Mouse (Mus musculus) heart, postnatal 36 days (tissue): ENCODE measurements around the gene Orai2. TPM values are rescaled to one million over a fixed set of nuclear protein-coding genes. Genes with fewer than 3 reads are reported as not detected.
"Not testable (repeated sequence)": the region's sequence is repeated elsewhere in the genome, so short reads cannot be mapped to it uniquely, and the experiment has no call there.

ENCODE experiments used
- DNase-seq, 2 experiments: peaks; one replicate each; pipeline ENCODE4 v3.0.0; 2021 to 2022
- intact Hi-C: fragments of 180-260 bp; cut with DNase I; formaldehyde crosslinking; loops from one replicate; pipeline ENCODE4 v1.15.1; 2025
- total RNA-seq, 2 experiments: library from RNA; stranded (reverse); gene quantifications; 2 replicates each; pipeline ENCODE4 v1.2.3; 2021

The Orai2 gene
- total RNA-seq, 2 experiments from 2014 or later = 1.2 to 1.3 TPM

DNA sequence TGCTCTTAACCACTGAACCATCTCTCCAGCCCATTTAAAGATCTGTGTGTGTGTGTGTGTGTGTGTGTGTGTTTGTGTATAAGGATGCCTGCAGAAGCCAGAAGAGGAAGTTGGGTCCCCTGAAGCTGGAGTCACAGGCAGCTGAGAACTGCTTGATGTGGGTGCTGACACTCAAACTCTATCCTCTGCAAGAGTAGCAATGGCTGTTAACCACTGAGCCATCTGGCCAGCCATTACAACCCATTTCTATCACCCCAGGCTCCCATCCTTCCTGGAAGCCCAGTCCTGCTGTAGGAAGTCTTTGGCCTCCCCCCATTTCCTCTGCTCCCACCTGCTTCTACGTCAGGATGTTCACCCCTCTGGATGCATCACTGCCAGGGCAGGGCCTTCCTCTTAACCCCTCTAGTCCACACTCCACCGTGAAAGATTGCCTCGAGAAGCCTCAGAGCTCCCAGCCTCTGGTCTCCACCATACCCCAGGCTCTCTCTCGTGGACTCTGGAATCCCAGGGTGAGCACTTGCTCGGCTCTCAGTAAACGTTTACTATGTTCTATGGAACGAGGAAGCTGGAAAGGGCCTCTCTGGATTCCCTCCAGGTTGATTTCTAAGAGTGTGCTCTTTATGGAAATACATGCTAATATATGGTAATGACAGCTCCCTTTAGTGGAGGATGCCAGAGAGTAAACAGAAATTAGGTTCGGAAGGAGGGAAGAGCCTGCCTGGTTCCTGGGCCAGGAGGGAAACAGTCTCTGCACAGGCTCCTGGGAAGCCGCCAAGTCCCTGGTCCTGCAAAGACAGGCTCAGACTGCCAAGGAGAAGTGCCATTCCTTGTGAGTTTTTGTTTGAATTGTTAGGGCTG is 3.3 kb upstream of the Orai2 start:
- DNase-seq = peak in 1 of 2 experiments; percentile 30
- intact Hi-C loops = no loop called here

DNA sequence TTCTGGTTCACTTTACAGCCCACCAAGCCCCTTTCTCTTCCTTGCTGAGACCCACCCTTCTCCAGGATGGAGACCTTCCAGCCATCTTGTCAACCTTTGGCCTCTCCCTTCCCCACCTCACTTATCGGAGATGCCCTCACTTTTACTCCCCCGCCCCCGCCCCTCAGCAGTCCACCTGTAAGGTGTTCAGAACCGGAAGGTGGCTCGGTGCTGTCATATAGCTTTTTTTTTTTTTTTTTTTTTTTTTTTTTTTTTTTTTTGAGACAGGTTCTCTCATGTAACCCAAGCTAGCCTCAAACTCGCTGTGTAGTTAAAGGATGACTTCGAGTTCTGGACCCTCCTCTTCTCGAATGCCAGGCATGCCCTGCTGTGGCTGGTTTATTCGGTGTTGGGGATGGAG is 2.4 kb upstream of the Orai2 start:
- DNase-seq = no peak
- intact Hi-C loops = no loop called here

- intact Hi-C loops = no loop called here
- DNase-seq = no peak
Measured at GRCm38 (mm10) chr5:136171363-136172341, 1.1 kb upstream of the Orai2 start.

DNA sequence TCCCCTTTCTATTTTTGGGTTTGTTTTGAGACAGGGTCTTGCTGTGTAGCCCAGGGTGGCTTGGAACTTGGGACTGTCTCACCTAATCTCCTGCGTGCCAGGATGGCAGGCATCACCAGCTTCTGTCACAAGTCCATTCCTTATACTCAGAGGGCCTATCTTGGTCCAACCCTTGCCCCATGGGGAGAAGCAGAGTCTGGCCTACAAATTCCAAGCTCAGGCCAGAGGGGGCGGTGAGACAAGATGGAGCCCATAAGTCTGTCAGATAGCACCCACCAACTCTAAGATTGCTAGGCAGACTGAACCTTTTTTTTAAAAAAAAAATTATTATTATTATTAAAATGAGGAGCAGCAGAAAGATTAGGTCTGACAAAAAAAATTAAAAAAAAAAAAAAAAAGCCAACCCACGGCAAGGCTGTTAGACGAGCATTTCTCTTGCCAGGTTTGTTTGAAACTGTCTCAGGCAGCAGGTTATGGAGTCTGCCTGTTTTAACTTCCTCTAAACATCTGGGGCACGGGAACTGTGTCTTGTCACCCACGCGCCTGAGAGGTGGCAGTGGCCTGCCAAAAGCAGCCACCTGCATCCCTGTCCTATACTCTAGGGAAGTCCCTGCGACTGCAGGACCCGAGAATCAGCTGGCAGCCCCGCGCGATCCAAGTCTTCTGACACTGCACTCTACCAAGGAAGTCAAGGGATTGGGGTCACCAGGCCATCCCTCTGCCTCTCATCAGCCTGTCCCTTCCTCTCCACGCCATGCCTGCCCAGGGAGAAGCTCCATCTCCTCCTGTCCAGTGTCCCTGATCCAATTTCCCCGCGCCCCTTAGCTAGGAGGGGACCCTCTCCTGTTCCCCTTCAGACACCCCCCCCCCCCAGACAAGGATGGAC is 644 bp downstream of the Orai2 start:
- intact Hi-C loops = no loop called here
- peak; percentile 33 to 50 for DNase-seq

- intact Hi-C loops = no loop called here
Measured at GRCm38 (mm10) chr5:136168071-136168470, 2.4 kb downstream of the Orai2 start.

GRCm38 (mm10) chr5:136167296-136167695 is 3.2 kb downstream of the Orai2 start:
- no peak for DNase-seq
- intact Hi-C loops = no loop called here

More at GRCm38 (mm10) chr5:136168071-136168470, 2.4 kb downstream of the Orai2 start:
- DNase-seq = no peak

- intact Hi-C loops = no loop called here
Measured at GRCm38 (mm10) chr5:136165246-136165645, 5.3 kb downstream of the Orai2 start.

DNA sequence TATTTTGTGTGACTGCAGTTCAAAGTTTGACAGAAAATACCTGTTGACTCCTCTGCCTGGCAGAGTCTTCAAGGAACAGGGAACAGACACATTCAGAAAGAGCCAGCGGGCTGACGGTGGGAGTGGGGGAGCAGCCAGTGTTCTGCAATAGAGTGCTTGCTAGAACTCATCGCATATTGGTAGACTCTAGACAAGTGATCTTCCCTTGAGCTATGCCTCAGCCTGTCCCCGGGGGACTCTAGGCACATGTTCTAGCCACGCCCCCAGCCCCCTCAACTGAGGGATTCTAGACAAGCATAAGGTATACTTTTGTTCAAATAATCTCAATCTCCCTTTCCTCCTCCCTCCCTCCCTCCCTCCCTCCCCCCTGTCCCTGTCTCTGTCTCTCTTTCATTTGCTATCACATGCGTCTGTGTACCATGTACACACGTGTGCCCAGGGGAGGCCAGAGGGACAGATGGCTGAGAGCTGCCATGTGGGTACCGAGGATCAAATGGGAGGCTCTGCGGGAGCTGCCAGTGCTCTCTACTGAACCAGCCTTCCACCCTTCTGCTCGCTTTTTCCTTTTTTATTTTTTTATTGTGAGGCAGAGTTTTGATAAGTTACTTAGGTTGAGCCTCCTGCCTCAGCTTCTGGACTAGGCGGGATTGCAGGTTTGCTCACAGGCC is 6.6 kb downstream of the Orai2 start:
- intact Hi-C loops = no loop called here

More at GRCm38 (mm10) chr5:136165246-136165645, 5.3 kb downstream of the Orai2 start:
- DNase-seq = no peak

GRCm38 (mm10) chr5:136160084-136160483 is 10.4 kb downstream of the Orai2 start:
- DNase-seq = peak; percentile 73
- intact Hi-C loops = not testable (repeated sequence)

More for the DNA sequence above, 6.6 kb downstream of the Orai2 start:
- DNase-seq = no peak

GRCm38 (mm10) chr5:136155399-136155798 is 15.1 kb downstream of the Orai2 start:
- intact Hi-C loops = no loop called here
- DNase-seq = no peak

DNA sequence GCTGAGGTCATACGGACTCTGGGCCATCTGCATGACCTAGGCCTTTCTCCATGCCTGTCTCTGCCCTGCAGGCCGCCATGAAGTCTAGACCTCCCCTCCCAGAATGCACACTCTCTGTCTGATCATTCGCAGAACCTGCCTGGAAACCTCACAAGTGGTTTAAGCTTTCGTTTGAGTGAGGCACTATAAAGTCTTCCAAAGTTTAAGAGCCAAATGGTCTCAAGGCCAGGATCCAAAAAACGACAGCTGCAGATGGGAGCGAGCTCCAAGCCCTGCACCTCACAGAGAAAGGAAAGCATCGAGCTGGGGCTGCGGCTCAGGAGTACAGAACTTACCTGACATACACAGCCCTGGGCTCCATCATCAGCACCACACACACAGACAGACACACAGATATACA is 18.1 kb downstream of the Orai2 start:
- DNase-seq = peak; percentile 28 to 46
- intact Hi-C loops = no loop called here

DNA sequence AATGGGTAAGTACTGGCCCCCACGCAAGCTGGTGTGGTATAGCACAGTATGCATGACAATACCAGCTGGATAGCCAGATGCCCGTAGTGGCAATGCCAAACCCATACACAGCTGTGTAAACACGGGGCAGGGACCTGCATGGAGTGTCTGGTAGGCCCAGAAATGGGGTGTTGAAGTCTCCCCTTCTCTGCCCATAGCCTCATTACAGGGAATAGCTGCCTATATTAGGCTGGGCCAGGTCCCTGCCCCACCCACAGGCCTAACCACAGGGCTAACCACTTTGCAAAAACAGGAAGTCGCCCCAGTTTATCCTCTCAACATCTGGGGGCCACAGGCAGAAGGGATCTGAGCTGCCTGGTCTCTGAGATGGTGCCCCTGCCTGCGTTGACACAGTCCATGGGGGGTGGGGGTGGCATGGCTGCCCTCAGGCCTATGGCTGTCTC is 21.4 kb downstream of the Orai2 start:
- DNase-seq, intact Hi-C loops: not testable (repeated sequence)

DNA sequence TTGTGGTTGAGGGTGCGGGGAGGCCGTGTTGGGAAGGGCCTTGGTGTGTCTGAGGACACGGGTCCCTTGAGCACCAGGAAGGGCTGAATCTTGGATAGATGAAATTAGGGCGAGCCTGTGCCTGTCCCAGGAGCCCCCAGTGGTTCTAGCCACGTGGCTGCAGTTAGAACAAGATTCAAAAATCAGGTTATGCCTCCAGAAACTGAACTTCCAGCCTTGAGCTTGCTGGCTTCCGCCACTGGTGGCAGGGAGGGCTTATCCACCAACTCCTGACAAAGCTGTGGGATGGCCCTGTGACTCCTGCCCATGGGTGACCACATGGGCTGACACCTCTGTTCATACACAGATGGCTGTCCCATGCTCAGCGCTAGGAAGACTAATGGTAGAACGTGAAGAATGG is 22.8 kb downstream of the Orai2 start:
- DNase-seq = no peak
- intact Hi-C loops = no loop called here

DNA sequence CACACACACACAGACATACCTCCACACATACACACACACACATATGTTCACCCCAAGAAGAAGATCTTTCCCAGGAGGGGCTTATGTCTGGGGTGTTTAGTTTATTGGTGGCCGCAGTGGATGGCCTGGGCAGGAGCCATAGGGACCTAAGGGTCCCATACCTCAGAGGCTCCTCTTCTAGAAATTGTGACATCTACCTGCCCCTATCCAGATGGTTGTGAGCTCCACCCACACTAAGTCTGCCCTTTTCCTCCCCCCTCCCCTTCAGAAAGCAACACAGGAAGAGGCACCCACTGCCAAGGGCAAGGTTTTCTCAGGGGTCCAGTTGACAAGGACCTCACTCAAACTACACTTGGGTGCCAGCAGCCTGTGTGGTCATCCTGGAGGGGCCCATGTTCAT is 23.6 kb downstream of the Orai2 start:
- no peak for DNase-seq
- intact Hi-C loops = no loop called here

- DNase-seq = no peak
- intact Hi-C loops = no loop called here
Measured at GRCm38 (mm10) chr5:136144606-136145430, 25.7 kb downstream of the Orai2 start.

GRCm38 (mm10) chr5:136143161-136143755 is 27.3 kb downstream of the Orai2 start:
- DNase-seq = no peak
- intact Hi-C loops = no loop called here

DNA sequence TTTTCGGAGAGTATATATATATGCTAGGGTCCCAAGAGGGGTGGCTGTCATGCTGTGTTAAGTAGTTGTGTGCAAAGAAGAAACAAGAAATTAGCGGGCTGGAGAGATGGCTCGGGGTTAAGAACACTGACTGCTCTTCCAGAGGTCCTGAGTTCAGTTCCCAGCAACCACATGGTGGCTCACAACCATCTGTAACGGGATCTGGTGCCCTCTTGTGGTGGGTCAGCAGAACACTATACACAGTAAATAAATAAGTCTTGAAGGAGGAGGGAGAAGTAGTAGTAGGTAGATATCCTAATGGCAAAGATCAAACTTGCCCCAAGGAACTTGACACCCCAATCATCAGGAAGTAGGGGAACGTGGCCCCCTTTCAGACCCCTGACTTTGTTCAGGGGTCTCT is 27.8 kb downstream of the Orai2 start:
- DNase-seq = no peak
- intact Hi-C loops = no loop called here

DNA sequence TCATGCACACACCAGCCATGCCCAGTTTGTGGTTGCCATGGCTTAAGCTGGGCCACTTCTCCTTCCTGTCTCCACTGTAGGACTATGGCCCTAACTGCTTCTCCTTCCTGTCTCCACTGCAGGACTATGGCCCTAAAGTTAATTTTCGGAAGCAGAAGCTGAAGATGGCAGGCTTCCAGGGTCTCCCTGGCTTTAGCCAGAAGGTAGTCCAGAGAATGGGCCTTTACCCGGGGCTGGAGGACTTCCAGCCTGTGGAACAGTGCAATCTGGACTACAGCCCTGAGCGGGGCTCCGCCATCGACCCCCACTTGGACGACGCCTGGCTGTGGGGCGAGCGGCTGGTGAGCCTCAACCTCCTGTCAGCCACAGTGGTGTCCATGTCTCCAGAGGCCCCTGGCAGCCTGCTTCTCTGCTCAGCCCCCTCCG is 30.4 kb downstream of the Orai2 start:
- intact Hi-C loops = no loop called here
- DNase-seq = no peak
